Mouse (Mus musculus): ENCODE data around the gene Arrb1.
A peak's percentile ranks its signal among the peaks of the same experiment; 100 is the strongest.

The Arrb1 gene

GRCm38 (mm10) chr7:99538421-99538820 is 3.2 kb downstream of the Arrb1 start:
- DNase-seq (ENCODE audit: low spot score): no peak

DNA sequence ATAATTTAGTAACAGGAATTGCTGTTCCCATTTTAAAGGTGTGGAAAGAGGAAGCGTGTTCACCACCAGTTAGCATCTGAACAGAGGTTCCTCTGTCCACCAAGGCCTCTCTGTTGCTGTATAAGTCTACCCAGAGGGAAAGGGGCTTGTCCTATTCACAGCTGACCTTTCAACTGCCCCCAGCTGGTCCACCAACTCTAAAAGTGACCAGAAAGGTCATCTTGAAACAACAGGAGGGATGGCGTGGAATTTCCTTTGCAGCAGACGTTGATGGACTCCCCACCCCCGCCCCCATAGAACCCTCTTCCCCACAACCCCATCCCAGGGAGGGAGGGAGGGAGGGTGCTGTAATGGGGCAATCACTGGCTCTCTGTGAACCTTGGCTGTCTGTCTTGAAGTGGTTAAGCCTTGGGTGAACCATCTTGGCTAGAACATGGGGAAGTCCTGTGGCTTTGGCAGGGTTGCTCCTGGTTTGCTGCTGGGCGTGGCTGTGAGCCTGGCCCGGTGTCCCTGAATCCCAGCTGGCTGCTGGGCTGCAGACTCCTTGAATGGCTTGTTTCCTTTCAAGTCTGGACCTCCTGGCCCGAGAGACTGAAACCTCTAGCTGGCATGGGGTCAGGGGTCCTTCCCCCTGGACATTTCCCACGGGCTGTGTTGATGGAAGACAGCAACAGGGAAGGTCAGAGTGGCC is 4.1 kb downstream of the Arrb1 start:
- DNase-seq (ENCODE audit: low spot score): no peak

DNA sequence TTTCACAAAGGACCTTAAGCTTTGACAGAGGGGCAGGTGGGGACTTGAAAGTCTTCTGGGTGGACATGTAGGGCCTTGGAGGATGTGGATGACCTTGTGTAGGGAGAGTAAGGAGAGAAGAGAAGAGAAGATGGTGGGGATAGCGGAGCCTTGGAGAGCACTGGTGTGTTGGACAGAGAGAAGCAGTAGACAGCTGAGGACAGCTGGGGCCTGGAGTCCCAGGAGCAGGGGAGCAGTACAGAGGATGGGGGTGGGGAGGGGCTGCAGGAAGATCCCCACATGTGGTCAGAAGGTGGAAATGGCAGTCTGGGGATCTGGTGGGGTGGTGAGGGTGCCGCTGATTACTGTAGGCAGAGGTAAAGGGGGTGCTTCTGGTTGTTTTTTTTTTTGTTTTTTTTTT is 4.8 kb downstream of the Arrb1 start:
- no peak for DNase-seq (ENCODE audit: low spot score)

- no peak for DNase-seq (ENCODE audit: low spot score)
Measured at GRCm38 (mm10) chr7:99541204-99541603, 5.9 kb downstream of the Arrb1 start.

DNA sequence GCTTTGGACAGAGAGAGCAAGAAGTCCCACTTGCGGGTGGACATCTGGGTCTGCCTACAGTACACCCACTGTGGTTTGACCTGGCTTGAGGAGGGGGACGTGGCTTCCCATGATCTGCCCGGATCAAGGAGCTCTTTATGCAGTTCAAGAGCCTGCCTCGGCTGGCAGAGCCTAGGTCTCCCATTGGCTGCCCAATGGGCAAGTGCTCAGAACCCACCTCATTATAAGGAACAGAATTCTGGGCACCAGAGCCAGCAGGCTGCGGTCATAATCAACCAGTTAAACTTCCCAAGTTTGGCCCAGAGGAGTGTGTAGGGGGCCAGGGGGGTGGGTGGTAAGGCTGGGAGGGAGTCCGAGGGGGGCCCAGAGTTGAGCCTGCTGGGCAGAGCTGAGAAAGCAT is 9.0 kb downstream of the Arrb1 start:
- DNase-seq (ENCODE audit: low spot score): no peak

GRCm38 (mm10) chr7:99545885-99546745 is 10.8 kb downstream of the Arrb1 start:
- no peak for DNase-seq (ENCODE audit: low spot score)

GRCm38 (mm10) chr7:99547584-99548487 is 12.6 kb downstream of the Arrb1 start:
- DNase-seq (ENCODE audit: low spot score): no peak

GRCm38 (mm10) chr7:99549668-99550067 is 14.4 kb downstream of the Arrb1 start:
- DNase-seq (ENCODE audit: low spot score): no peak

- DNase-seq (ENCODE audit: low spot score): no peak
Measured at GRCm38 (mm10) chr7:99551623-99552022, 16.4 kb downstream of the Arrb1 start.

DNA sequence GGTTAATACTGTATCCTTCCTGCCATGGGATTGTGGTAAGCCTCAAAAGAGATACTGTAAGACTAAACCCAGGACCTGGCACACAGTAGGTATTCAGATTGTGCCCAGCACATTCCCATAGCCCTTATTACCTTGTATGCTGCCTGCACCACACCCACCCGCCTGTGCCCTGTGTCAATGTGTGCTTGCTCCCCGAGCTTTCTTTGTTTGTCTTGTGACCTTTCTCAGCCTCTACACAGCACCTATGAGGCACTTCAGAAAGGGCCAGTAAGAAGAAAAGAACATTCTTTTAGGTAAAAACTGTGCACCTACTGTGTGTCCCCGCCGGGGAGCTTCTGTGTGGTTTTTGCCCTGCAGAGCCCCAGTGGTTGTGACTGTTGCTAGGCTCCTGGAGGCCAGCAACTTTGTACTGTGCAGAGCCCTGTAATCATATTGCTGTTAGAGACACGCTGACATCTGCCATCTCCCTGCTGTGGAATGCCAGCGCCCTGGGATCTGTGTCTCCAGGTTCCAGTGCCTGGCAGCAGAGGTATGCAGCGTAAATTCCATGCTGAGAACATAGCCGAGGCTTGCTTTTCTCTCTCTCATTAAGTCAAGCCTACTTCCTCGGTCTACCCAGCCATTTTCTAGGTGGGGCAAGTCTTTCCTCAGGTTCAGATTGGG is 18.1 kb downstream of the Arrb1 start:
- DNase-seq (ENCODE audit: low spot score): no peak

- no peak for DNase-seq (ENCODE audit: low spot score)
Measured at GRCm38 (mm10) chr7:99553885-99554269, 18.6 kb downstream of the Arrb1 start.

GRCm38 (mm10) chr7:99555862-99556261 is 20.6 kb downstream of the Arrb1 start:
- peak; percentile 75 for DNase-seq (ENCODE audit: low spot score)

DNA sequence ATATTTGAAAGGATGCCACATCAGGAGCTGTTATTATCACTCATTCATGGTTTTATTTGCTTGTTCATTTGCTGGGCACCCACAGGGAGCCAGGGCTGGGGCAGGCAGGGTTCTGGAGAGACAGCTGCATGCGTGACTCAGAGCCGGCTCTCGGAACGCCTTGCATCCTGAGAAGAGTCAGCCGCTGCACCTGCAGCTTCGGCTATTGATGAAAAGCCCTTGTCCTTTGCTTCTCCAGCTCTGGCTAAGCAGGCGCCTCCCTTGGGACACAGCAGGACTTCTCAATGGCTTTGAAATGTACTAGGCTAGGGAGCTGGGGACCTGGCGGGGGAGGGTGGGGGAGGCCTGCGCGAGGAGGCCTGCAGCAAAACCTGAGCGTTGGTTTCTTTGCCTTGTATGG is 23.8 kb downstream of the Arrb1 start:
- DNase-seq (ENCODE audit: low spot score): no peak

DNA sequence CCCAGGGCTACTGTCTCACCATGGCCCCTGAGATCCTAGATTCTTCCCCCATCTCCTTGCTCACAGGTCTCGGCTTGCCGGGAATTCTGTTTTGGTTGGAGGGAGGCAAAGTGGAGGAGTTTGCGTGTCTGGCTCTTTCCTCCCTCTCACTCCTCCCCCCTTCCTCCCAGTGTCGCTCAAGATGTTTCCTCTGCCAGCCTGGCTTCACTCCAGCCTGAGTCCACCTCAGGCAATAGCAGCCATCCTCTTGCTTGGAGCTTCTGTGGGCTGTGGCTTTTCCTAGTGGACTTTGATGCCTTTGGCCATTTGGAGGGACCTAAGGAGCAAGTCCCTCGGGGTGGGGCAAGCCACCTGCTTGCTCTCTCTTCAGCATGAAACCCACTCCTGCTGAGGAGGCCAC is 27.2 kb downstream of the Arrb1 start:
- no peak for DNase-seq (ENCODE audit: low spot score)

GRCm38 (mm10) chr7:99563224-99563623 is 28.0 kb downstream of the Arrb1 start:
- DNase-seq (ENCODE audit: low spot score): no peak

- no peak for DNase-seq (ENCODE audit: low spot score)
Measured at GRCm38 (mm10) chr7:99565325-99565881, 30.1 kb downstream of the Arrb1 start.

DNA sequence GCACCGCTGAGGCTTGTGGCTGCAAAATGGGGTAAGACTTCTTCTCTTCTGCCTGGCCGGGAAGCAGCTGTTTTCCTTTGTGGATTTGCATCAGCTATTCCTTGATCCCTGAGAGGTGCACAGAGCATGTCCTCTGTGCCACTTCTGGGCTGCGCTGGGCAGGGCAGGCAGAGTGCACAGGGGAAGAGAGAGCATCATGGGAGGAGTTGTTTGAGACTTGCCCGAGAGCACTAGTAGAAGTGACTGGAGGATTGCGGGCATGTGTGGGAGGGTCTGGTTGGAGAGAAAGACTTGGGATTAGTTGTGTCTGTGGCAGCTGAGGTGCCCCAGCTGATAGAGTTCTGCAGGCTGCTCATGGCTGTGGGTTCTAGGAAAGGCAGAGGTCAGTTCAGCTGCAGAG is 35.4 kb downstream of the Arrb1 start:
- DNase-seq (ENCODE audit: low spot score): no peak

- DNase-seq (ENCODE audit: low spot score): no peak
Measured at GRCm38 (mm10) chr7:99572931-99573330, 37.7 kb downstream of the Arrb1 start.

DNA sequence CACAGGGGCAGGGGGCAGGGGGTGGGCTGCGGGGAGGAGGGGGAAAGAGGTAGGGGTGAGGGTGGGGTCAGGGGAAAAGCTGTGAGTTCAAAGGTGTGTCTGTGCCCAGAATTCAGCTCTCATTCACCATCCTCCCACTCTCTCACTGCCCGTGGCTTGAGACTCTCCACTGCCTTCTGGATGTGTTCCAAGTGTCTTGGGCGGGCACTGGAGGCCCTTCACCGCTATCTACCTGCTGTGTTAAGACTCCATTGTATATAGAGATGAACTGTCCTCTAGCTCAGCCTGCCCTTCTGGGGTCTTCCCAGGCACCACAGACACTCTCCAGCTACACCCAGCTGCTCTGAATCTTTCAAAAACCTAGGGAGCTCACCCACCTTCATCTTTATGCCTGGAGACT is 38.1 kb downstream of the Arrb1 start:
- DNase-seq (ENCODE audit: low spot score): no peak

DNA sequence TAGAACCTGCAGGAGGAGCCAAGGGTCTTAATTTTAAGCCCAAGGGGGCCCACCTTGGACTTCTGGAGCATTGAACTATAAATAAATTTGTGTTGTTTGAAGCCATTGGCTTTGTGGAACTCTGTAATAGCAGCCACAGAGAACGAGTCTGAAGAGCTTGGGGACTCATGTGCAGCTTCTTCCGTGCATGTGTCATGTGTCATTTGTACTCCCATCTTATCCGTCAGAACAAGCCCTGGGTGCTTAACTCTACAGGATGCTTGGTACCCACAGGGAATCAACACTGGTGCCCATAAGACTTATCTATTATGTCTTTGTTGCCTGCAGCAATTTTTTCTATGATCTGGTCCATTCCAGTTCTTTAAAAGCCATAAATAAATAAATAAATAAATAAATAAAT is 43.0 kb downstream of the Arrb1 start:
- no peak for DNase-seq (ENCODE audit: low spot score)

DNA sequence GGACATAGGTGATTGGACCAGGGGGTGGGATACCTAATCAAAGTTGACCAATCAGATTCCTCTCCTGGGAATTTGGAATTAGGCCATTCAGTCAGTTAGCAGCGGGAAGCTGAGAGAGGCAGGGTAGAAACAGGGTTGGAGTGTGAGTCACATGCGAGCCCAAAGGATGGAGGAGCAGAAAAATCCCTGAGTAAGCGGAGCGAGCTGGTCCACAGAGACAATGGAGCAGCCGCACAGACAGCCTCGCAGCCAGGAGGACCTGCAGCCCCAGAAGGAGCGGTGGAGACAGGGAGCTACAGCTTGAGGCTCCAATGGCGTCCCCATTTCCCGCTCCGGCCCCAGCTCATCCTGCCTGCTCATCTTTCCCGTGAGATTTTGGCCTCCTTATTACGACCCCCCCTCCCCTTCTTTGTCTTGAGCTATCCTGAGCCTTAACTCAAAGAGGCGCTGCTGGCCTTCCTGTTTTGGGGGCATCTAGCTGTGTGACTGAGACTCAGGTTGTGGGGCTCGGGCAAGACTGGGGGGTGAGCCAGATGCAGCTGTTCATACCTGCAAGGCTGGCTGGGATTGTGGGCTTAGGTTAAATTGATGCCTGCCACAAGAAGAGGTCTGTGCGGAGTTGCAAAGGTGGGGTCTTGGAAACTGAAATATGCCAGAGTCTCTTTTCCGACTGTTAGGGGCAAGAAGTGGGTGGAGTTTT is 44.4 kb downstream of the Arrb1 start:
- DNase-seq (ENCODE audit: low spot score): peak; percentile 20
